Comparison of ENCODE assay signal across 8 mouse cellular contexts in the genomic region with DNA sequence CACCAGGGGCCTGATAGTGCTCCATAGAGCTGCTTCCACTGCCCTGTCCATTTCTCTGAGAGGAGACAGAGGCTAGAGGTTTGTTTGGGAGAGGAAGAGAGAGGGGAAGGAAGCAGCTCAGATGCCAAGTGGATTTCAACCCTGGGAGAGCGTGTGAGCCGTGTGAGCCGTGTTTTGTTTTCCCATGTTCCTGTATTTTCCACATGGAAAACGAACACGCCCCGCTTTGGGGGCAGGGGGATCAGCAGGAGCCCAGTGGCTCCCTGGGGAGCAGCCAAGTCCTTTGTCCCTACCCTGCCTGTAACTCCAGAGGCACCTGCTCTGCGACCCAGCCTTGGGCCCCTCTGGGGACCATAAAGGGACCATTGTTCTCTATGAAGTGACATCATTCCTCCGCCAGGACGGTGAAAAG. TPM values are rescaled to one million over a fixed set of nuclear protein-coding genes. Genes with fewer than 3 reads are reported as not detected.
DNase-seq lines count a peak whose midpoint lies in the region; ATAC-seq and TF ChIP-seq lines count a peak whose summit lies in the region.

No protein-coding gene starts in this region.

- no peak for TF ChIP-seq CTCF in spleen, adult 2 months (IDR thresholded peaks at IDR 0.05; ENCODE audit: extremely low read depth, insufficient read depth, insufficient read length, insufficient replicate concordance)
- TF ChIP-seq CTCF in cerebellum, adult 2 months (IDR thresholded peaks at IDR 0.05; ENCODE audit: borderline replicate concordance, insufficient read depth, low read depth, low read length) = no peak

- H3K9ac ChIP-seq in limb, embryonic 13.5 days = peak overlapping the region; percentile 40
- no peak overlapping the region for H3K9ac ChIP-seq in midbrain, embryonic 15.5 days

- peaks cover 3% of the 10 kb centered on the region; the same call in 1 of the 2 replicates for H3K27me3 ChIP-seq in spleen, adult 2 months (ENCODE audit: control insufficient read depth, insufficient read depth, low read length)
- H3K27me3 ChIP-seq in hindbrain, embryonic 10.5 days (ENCODE audit: insufficient read depth, poor library complexity, severe bottlenecking) = peaks cover 28% of the 10 kb centered on the region
- H3K27me3 ChIP-seq in limb, embryonic 13.5 days = peaks cover 24% of the 10 kb centered on the region
- H3K27me3 ChIP-seq in midbrain, embryonic 15.5 days (replicated peaks) = peaks cover 16% of the 10 kb centered on the region
- H3K27me3 ChIP-seq in cerebellum, adult 2 months (ENCODE audit: control insufficient read depth, insufficient read depth, low read length) = no peaks in the 10 kb centered on the region

- DNase-seq in spleen, adult 2 months (ENCODE audit: low read depth in 1 of 2, low spot score in 2 of 2) = no peak
- DNase-seq in spleen, postnatal 36 days (ENCODE audit: low spot score in 2 of 2) = no peak
- peak; percentile 69 for DNase-seq in hindbrain, embryonic 10.5 days (ENCODE audit: low spot score)
- DNase-seq in testis, postnatal 14 days (ENCODE audit: low spot score) = no peak
- no peak for DNase-seq in cerebellum, adult 2 months

- no peak overlapping the region for H3K4me3 ChIP-seq in spleen, adult 2 months (ENCODE audit: extremely low read depth, insufficient read depth, insufficient read length)
- H3K4me3 ChIP-seq in hindbrain, embryonic 10.5 days = peak overlapping the region; percentile 11
- no peak overlapping the region for H3K4me3 ChIP-seq in limb, embryonic 13.5 days
- no peak overlapping the region for H3K4me3 ChIP-seq in midbrain, embryonic 15.5 days
- H3K4me3 ChIP-seq in cerebellum, adult 2 months (replicated peaks; ENCODE audit: insufficient read depth, low read depth, low read length) = no peak overlapping the region

- no peaks in the 10 kb centered on the region for H3K9me3 ChIP-seq in hindbrain, embryonic 10.5 days
- no peaks in the 10 kb centered on the region for H3K9me3 ChIP-seq in limb, embryonic 13.5 days
- H3K9me3 ChIP-seq in midbrain, embryonic 15.5 days = no peaks in the 10 kb centered on the region

- H3K27ac ChIP-seq in spleen, adult 2 months (ENCODE audit: insufficient read depth, low read length) = peak overlapping the region; percentile 4; the same call in 1 of the 2 replicates
- H3K27ac ChIP-seq in hindbrain, embryonic 10.5 days = peak overlapping the region; percentile 93
- peak overlapping the region; percentile 85 for H3K27ac ChIP-seq in limb, embryonic 13.5 days
- peak overlapping the region; percentile 67 for H3K27ac ChIP-seq in midbrain, embryonic 15.5 days
- H3K27ac ChIP-seq in cerebellum, adult 2 months (ENCODE audit: insufficient read depth, low read length) = no peak overlapping the region

- TF ChIP-seq POLR2A in spleen, adult 2 months (IDR thresholded peaks at IDR 0.05; ENCODE audit: low read depth, low read length) = no peak
- TF ChIP-seq POLR2A in cerebellum, adult 2 months (IDR thresholded peaks at IDR 0.05; ENCODE audit: borderline replicate concordance, insufficient read depth, low read length) = no peak

- no peaks in the 10 kb centered on the region for H3K36me3 ChIP-seq in spleen, adult 2 months (ENCODE audit: control insufficient read depth, insufficient read depth, low read length)
- no peaks in the 10 kb centered on the region for H3K36me3 ChIP-seq in hindbrain, embryonic 10.5 days
- no peaks in the 10 kb centered on the region for H3K36me3 ChIP-seq in limb, embryonic 13.5 days
- H3K36me3 ChIP-seq in midbrain, embryonic 15.5 days (replicated peaks) = no peaks in the 10 kb centered on the region

- peaks cover 8% of the 10 kb centered on the region; the same call in 1 of the 2 replicates for H3K4me1 ChIP-seq in spleen, adult 2 months (ENCODE audit: control insufficient read depth, insufficient read depth, insufficient read length)
- H3K4me1 ChIP-seq in hindbrain, embryonic 10.5 days (replicated peaks) = peaks cover 69% of the 10 kb centered on the region
- H3K4me1 ChIP-seq in limb, embryonic 13.5 days = peaks cover 37% of the 10 kb centered on the region
- peaks cover 20% of the 10 kb centered on the region for H3K4me1 ChIP-seq in midbrain, embryonic 15.5 days
- H3K4me1 ChIP-seq in cerebellum, adult 2 months (ENCODE audit: control insufficient read depth, insufficient read depth, low read length) = no peaks in the 10 kb centered on the region

- no peak overlapping the region for H3K4me2 ChIP-seq in limb, embryonic 13.5 days (replicated peaks)
- H3K4me2 ChIP-seq in midbrain, embryonic 15.5 days = no peak overlapping the region

- WGBS in spleen, adult 2 months = 64% methylated on average over 9 of the region's 9 CpGs
- 22% methylated on average over 9 of the region's 9 CpGs for WGBS in hindbrain, embryonic 10.5 days
- WGBS in limb, embryonic 13.5 days = 48% methylated on average over 9 of the region's 9 CpGs
- 9% methylated on average over 9 of the region's 9 CpGs for WGBS in midbrain, embryonic 15.5 days
- WGBS in cerebellum, adult 2 months = 54% methylated on average over 9 of the region's 9 CpGs

- no peak for ATAC-seq in limb, embryonic 13.5 days (ENCODE audit: low FRiP score, low read depth)
- no peak for ATAC-seq in midbrain, embryonic 15.5 days (replicated peaks)
- no peak for ATAC-seq in erythroblast, adult 5-6 weeks (replicated peaks; ENCODE audit: low FRiP score, poor library complexity, severe bottlenecking)

RNA-seq across cellular contexts. Expression of a gene that starts 51.7 kb away (rescaled TPM):
- polyA plus RNA-seq in spleen, adult 2 months (2012; rRNA removed) = 1.7 and 2.7 TPM in 2 replicates
- polyA plus RNA-seq in hindbrain, embryonic 10.5 days (2016; fragmentation: Nextera tagmentation; extraction: Ambion mirVana) = 0.25 and 0.50 TPM in 2 replicates
- polyA plus RNA-seq in limb, embryonic 13.5 days (2015; fragmentation: Nextera tagmentation; extraction: Ambion mirVana) = 0.89 and 1.6 TPM in 2 replicates
- 1.1 and 1.6 TPM in 2 replicates for polyA plus RNA-seq in midbrain, embryonic 15.5 days (2015; fragmentation: Nextera tagmentation; extraction: Ambion mirVana)
- total RNA-seq in erythroblast, adult 5-6 weeks (2015; ENCODE audit: low replicate concordance) = not detected in 2 replicates
- not detected in 2 replicates for total RNA-seq in erythroblast, adult 5-6 weeks (2017; ENCODE audit: low replicate concordance)
- polyA plus RNA-seq in cerebellum, adult 2 months (2012; rRNA removed) = 1.7 and 3.2 TPM in 2 replicates
